ENCODE assay signal across 11 mouse cellular contexts in the genomic region with DNA sequence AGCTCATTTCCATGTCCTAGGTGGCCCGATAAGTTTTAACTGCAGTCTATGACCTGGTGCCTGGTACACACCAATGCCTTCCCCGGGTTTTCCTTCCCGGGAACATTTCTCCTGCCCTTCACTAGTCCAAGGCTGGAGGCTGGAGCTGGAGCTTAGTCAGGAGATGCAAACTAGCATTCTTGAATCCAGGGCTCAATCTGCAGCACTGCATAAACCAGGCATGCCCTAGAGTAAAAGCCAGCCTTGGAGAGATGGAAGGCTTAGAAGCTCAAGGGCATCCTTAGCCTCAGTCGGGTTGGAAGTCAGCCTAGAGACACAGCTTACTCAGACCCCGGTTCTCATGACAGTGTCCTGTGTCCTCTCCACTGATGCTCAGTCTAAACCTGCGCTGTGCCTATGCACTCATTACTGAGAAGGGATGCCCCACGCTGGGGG. TPM values are rescaled to one million over a fixed set of nuclear protein-coding genes. Genes with fewer than 3 reads are reported as not detected.
DNase-seq lines count a peak whose midpoint lies in the region; ATAC-seq and TF ChIP-seq lines count a peak whose summit lies in the region.
"Had no signal": no experiment of that assay in that cellular context is flagged by ENCODE, and none has a peak within 500 bp of the region (broad histone marks: within the 10 kb centered on the region; RNA-seq: fewer than 3 reads in every experiment).

No protein-coding gene starts in this region.

- no peak overlapping the region for H3K9ac ChIP-seq in kidney, postnatal 0 days (ENCODE audit: low read depth, low read length)
- H3K9ac ChIP-seq in embryonic facial prominence, embryonic 12.5 days: no peak overlapping the region
- H3K9ac ChIP-seq in hindbrain, embryonic 13.5 days: 0 out of 2 replicates have a peak overlapping the region, but pooled peaks have one; percentile 55
- H3K9ac ChIP-seq in midbrain, embryonic 15.5 days: no peak overlapping the region

- DNase-seq in kidney, postnatal 0 days (ENCODE audit: low spot score): no peak
- DNase-seq in kidney, postnatal 10 days: no peak
- no peak for DNase-seq in spleen, adult 18-20 months
- no peak for DNase-seq in thymus, postnatal 10 days (ENCODE audit: low spot score in 2 of 2)
- DNase-seq: cerebellum, adult 9-10 months; gastrocnemius, postnatal 14 days; thymus, adult 2 months had no signal

- peaks cover 17% of the 10 kb centered on the region; the same call in 1 of the 2 replicates for H3K4me1 ChIP-seq in kidney, postnatal 0 days (replicated peaks; ENCODE audit: insufficient read depth, low read length)
- H3K4me1 ChIP-seq in embryonic facial prominence, embryonic 12.5 days: peaks cover 24% of the 10 kb centered on the region
- peaks cover 37% of the 10 kb centered on the region for H3K4me1 ChIP-seq in hindbrain, embryonic 13.5 days (replicated peaks)
- peaks cover 18% of the 10 kb centered on the region for H3K4me1 ChIP-seq in midbrain, embryonic 15.5 days

- 44% methylated on average over 7 of the region's 7 CpGs for WGBS in kidney, postnatal 0 days
- 32% methylated on average over 7 of the region's 7 CpGs for WGBS in embryonic facial prominence, embryonic 12.5 days
- WGBS in hindbrain, embryonic 13.5 days: 61% methylated on average over 7 of the region's 7 CpGs
- 47% methylated on average over 7 of the region's 7 CpGs for WGBS in midbrain, embryonic 15.5 days

- no peaks in the 10 kb centered on the region for H3K36me3 ChIP-seq in kidney, postnatal 0 days (ENCODE audit: insufficient read depth, low read length)
- H3K36me3 ChIP-seq in embryonic facial prominence, embryonic 12.5 days: no peaks in the 10 kb centered on the region
- H3K36me3 ChIP-seq in hindbrain, embryonic 13.5 days: no peaks in the 10 kb centered on the region
- no peaks in the 10 kb centered on the region for H3K36me3 ChIP-seq in midbrain, embryonic 15.5 days (replicated peaks)

- no peaks in the 10 kb centered on the region for H3K9me3 ChIP-seq in kidney, postnatal 0 days (replicated peaks; ENCODE audit: low read length)
- no peaks in the 10 kb centered on the region for H3K9me3 ChIP-seq in embryonic facial prominence, embryonic 12.5 days
- H3K9me3 ChIP-seq in hindbrain, embryonic 13.5 days: no peaks in the 10 kb centered on the region
- H3K9me3 ChIP-seq in midbrain, embryonic 15.5 days: no peaks in the 10 kb centered on the region

- no peak for ATAC-seq in kidney, postnatal 0 days (replicated peaks; ENCODE audit: low FRiP score, low read depth)
- no peak for ATAC-seq in embryonic facial prominence, embryonic 12.5 days (ENCODE audit: insufficient number of reproducible peaks, insufficient read depth, low FRiP score, low TSS enrichment)
- no peak for ATAC-seq in hindbrain, embryonic 13.5 days (ENCODE audit: low FRiP score)
- ATAC-seq in midbrain, embryonic 15.5 days (replicated peaks): no peak

- no peak overlapping the region; the same call in 1 of the 2 replicates for H3K27ac ChIP-seq in kidney, postnatal 0 days
- 0 out of 2 replicates have a peak overlapping the region, but pooled peaks have one; percentile 3 for H3K27ac ChIP-seq in embryonic facial prominence, embryonic 12.5 days
- peak overlapping the region; percentile 70; the same call in 1 of the 2 replicates for H3K27ac ChIP-seq in hindbrain, embryonic 13.5 days
- no peak overlapping the region for H3K27ac ChIP-seq in midbrain, embryonic 15.5 days

- H3K4me2 ChIP-seq in kidney, postnatal 0 days (ENCODE audit: low read length): peak overlapping the region; percentile 30
- H3K4me2 ChIP-seq in embryonic facial prominence, embryonic 12.5 days (replicated peaks): peak overlapping the region; percentile 43
- H3K4me2 ChIP-seq in hindbrain, embryonic 13.5 days: peak overlapping the region; percentile 41; the same call in 1 of the 2 replicates
- H3K4me2 ChIP-seq in midbrain, embryonic 15.5 days: 0 out of 2 replicates have a peak overlapping the region, but pooled peaks have one; percentile 29

- H3K4me3 ChIP-seq in kidney, postnatal 0 days (replicated peaks; ENCODE audit: low read depth, low read length): no peak overlapping the region
- H3K4me3 ChIP-seq in embryonic facial prominence, embryonic 12.5 days: no peak overlapping the region
- H3K4me3 ChIP-seq in hindbrain, embryonic 13.5 days: no peak overlapping the region
- no peak overlapping the region for H3K4me3 ChIP-seq in midbrain, embryonic 15.5 days

- TF ChIP-seq CTCF in kidney, postnatal 0 days (IDR thresholded peaks at IDR 0.05; ENCODE audit: low read depth): no peak

- no peaks in the 10 kb centered on the region for H3K27me3 ChIP-seq in kidney, postnatal 0 days (ENCODE audit: insufficient read depth, low read length)
- no peaks in the 10 kb centered on the region for H3K27me3 ChIP-seq in embryonic facial prominence, embryonic 12.5 days
- H3K27me3 ChIP-seq in hindbrain, embryonic 13.5 days: no peaks in the 10 kb centered on the region
- H3K27me3 ChIP-seq in midbrain, embryonic 15.5 days (replicated peaks): no peaks in the 10 kb centered on the region

RNA-seq across cellular contexts. Expression of gene Fgfr4, which starts 19.9 kb away (rescaled TPM):
- 14.6 and 15.8 TPM in 2 replicates for polyA plus RNA-seq in kidney, postnatal 0 days (2015; fragmentation: Nextera tagmentation; extraction: Ambion mirVana)
- polyA plus RNA-seq in embryonic facial prominence, embryonic 12.5 days (2016; fragmentation: Nextera tagmentation; extraction: Ambion mirVana): 4.8 and 5.1 TPM in 2 replicates
- 1.1 and 2.0 TPM in 2 replicates for polyA plus RNA-seq in hindbrain, embryonic 13.5 days (2015; fragmentation: Nextera tagmentation; extraction: Ambion mirVana)
- 0.37 and 0.50 TPM in 2 replicates for polyA plus RNA-seq in midbrain, embryonic 15.5 days (2015; fragmentation: Nextera tagmentation; extraction: Ambion mirVana)

RNA-seq across cellular contexts. Expression of gene Nsd1, which starts 37.2 kb away (rescaled TPM):
- 51.7 and 52.5 TPM in 2 replicates for polyA plus RNA-seq in kidney, postnatal 0 days (2015; fragmentation: Nextera tagmentation; extraction: Ambion mirVana)
- polyA plus RNA-seq in embryonic facial prominence, embryonic 12.5 days (2016; fragmentation: Nextera tagmentation; extraction: Ambion mirVana): 81.7 and 84.4 TPM in 2 replicates
- 70.7 and 73.5 TPM in 2 replicates for polyA plus RNA-seq in hindbrain, embryonic 13.5 days (2015; fragmentation: Nextera tagmentation; extraction: Ambion mirVana)
- polyA plus RNA-seq in midbrain, embryonic 15.5 days (2015; fragmentation: Nextera tagmentation; extraction: Ambion mirVana): 59.1 and 64.3 TPM in 2 replicates

RNA-seq across cellular contexts. Expression of gene Gm17617, which starts 39.0 kb away (rescaled TPM):
- not detected in 2 replicates for polyA plus RNA-seq in kidney, postnatal 0 days (2015; fragmentation: Nextera tagmentation; extraction: Ambion mirVana)
- not detected in 2 replicates for polyA plus RNA-seq in embryonic facial prominence, embryonic 12.5 days (2016; fragmentation: Nextera tagmentation; extraction: Ambion mirVana)
- not detected in 2 replicates for polyA plus RNA-seq in hindbrain, embryonic 13.5 days (2015; fragmentation: Nextera tagmentation; extraction: Ambion mirVana)
- polyA plus RNA-seq in midbrain, embryonic 15.5 days (2015; fragmentation: Nextera tagmentation; extraction: Ambion mirVana): not detected in 2 replicates
- polyA plus RNA-seq: limb, embryonic 11.5 days; thymus, adult 2 months had no signal

Comparison
In these comparisons a context has a peak if more than half of its experiments do, and no peak if none do; other contexts are left out.
1. H3K27ac ChIP-seq: peak in embryonic facial prominence, embryonic 12.5 days (single experiment) and hindbrain, embryonic 13.5 days (single experiment); none in kidney, postnatal 0 days (single experiment) and midbrain, embryonic 15.5 days (single experiment).
2. Peak in every context shown above with its lines, with median percentiles within 50 percentile points of each other: H3K4me2 ChIP-seq.